Mouse (Mus musculus) forebrain, postnatal 0 days (tissue): Measurements from ENCODE around the gene Tnfsfm13. TPM values are rescaled to one million over a fixed set of nuclear protein-coding genes. Genes with fewer than 3 reads are reported as not detected.

Source experiments
- ATAC-seq: fragments of 200-750 bp; cut with Nextera tagmentation; 2 replicates; pipeline ENCODE4 v1.8.0; 2017; ENCODE audit warnings: mild to moderate bottlenecking, moderate library complexity
- DNase-seq: peaks from one replicate; pipeline ENCODE4 v3.0.0-alpha.2; 2015
- H3K27ac ChIP-seq: fragments of 300-500 bp; sonication (generic); 2 replicates; pipeline ENCODE4 v1.5.1; 2014; ENCODE audit warnings: low read depth, mild to moderate bottlenecking, antibody characterized with exemption, low read length, moderate library complexity, mixed read lengths
- H3K27me3 ChIP-seq: fragments of 300-500 bp; sonication (generic); 2 replicates; pipeline ENCODE4 v1.6.1; 2014; ENCODE audit warnings: mild to moderate bottlenecking, low read length, mixed read lengths; ENCODE audit not compliant: insufficient read depth
- H3K36me3 ChIP-seq: fragments of 300-500 bp; sonication (generic); 2 replicates; pipeline ENCODE4 v1.6.1; 2014; ENCODE audit warnings: mild to moderate bottlenecking, moderate library complexity; ENCODE audit not compliant: insufficient read depth
- H3K4me1 ChIP-seq: fragments of 300-500 bp; sonication (generic); 2 replicates; pipeline ENCODE4 v1.6.1; 2014; ENCODE audit warnings: antibody characterized with exemption; ENCODE audit not compliant: insufficient read depth
- H3K4me2 ChIP-seq: fragments of 300-500 bp; sonication (generic); 2 replicates; pipeline ENCODE4 v1.6.1; 2014; ENCODE audit warnings: low read depth, mild to moderate bottlenecking, moderate library complexity
- H3K4me3 ChIP-seq: fragments of 300-500 bp; sonication (generic); 2 replicates; pipeline ENCODE4 v1.5.1; 2014; ENCODE audit warnings: low read depth, low read length, mixed read lengths
- H3K9ac ChIP-seq: fragments of 300-500 bp; sonication (generic); 2 replicates; pipeline ENCODE4 v1.6.1; 2014; ENCODE audit warnings: mild to moderate bottlenecking
- H3K9me3 ChIP-seq: fragments of 300-500 bp; sonication (generic); 2 replicates; pipeline ENCODE4 v1.6.1; 2016; ENCODE audit warnings: low read length
- CTCF ChIP-seq: sonication (generic); IDR thresholded peaks from 2 replicates; pipeline ENCODE4 v1.5.1; 2016; ENCODE audit warnings: antibody characterized with exemption, control low read depth, low read depth
- WGBS: fragments of 180-500 bp; shearing (Covaris S2); extraction: QIAGEN DNeasy Blood & Tissue Kit; methylation state at CpG from one replicate; pipeline ENCODE4 v1.1.7; 2014; 5-methylcytosine and 5-hydroxymethylcytosine counted together
- polyA plus RNA-seq: library from polyadenylated mRNA; unstranded; fragments of >200 nt; fragmentation: Nextera tagmentation; extraction: Ambion mirVana; gene quantifications from 2 replicates; pipeline ENCODE4 v1.2.1, GENCODE M21; 2015
- total RNA-seq: library from RNA; depleted of rRNA; stranded (reverse); fragments of >200 nt; gene quantifications from 2 replicates; pipeline ENCODE4 v1.2.3, GENCODE M21; 2014

The Tnfsfm13 gene
- total and polyA plus RNA-seq, 2 experiments from 2014 or later, result 0.95 to 2.1 TPM

DNA sequence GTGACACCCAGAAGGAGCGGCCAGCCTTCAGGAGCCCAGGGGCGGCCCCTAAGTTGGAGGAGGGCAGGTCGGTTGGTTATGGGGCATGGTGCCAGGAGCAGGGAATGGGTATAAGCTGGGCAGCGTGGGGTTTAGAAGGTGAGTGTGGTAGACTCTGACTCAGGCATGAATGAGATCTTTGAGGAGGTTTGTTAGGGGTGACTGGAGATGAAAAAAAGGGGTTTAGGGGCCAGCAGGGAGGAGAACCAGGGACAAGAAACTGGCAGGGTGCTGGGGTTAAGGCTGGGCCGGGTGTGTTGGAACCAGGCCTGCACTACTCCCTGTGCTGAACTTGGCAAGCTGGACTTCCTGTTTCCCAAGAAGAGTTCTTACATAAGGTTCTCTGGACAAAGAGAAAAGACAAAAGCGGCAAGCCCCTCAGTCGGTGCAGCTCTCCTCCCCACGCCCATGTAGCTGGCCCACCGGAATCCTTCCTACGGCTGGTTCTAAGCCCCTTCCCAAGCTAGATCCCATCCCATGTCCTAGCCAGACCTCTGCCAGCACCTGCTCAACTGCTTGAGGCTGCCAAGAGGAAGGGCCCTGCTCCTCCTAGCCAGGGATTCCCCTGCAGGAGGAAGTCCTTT lies 10.3 kb downstream of the Tnfsfm13 start, which contains the start of gene Tnfsf13:
TSS of gene Tnfsf13 (minus strand) at position 259 of the 623 bp plus-strand sequence.
- no peak for TF ChIP-seq CTCF

DNA sequence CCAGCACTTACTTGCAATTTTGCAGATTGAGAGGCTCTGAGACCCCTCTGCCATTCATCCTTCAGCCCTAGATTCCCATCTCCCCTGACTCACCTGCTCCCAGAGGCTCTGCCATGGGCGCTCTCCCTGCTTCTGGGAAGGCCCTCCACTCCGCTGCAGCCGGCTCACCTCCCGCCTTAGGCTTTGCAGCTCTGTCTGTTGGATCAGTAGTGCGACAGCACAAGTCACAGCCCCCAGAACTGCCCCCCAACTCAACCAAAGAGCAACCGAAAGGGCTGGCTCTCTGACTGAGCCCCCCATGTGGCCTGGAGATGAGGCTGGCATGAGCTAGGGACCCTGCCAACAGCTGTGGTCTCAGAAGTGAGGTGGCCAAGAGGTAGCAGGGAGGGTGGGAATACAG lies 11.0 kb downstream of the Tnfsfm13 start:
- no peak overlapping the region for H3K9ac ChIP-seq
- WGBS, result 80% methylated on average over 6 of the region's 6 CpGs
- DNase-seq (no peak), ATAC-seq (no peak)
- no peak for TF ChIP-seq CTCF
- H3K27me3 ChIP-seq, result no peaks in the 10 kb centered on the region
- H3K4me2 ChIP-seq, result no peak overlapping the region
- peak overlapping the region; percentile 51; the same call in 1 of the 2 replicates for H3K27ac ChIP-seq
- no peaks in the 10 kb centered on the region for H3K36me3 ChIP-seq
- no peaks in the 10 kb centered on the region for H3K9me3 ChIP-seq
- H3K4me1 ChIP-seq, result peaks cover 14% of the 10 kb centered on the region
- no peak overlapping the region for H3K4me3 ChIP-seq

More for the DNA sequence above, 10.3 kb downstream of the Tnfsfm13 start, which contains the start of gene Tnfsf13:
- Histone ChIP-seq H3K9ac (no peak within 1 kb of the TSS), H3K27ac (peak within 1 kb of the TSS; percentile 51), H3K27me3 (no peaks in the 10 kb centered on the region), H3K36me3 (no peaks in the 10 kb centered on the region), H3K4me2 (no peak within 1 kb of the TSS), H3K4me1 (peaks cover 12% of the 10 kb centered on the region), H3K4me3 (no peak within 1 kb of the TSS), H3K9me3 (no peaks in the 10 kb centered on the region)
- DNase-seq (no peak), ATAC-seq (no peak)
- WGBS, result 36% methylated on average over 10 of the region's 10 CpGs

DNA sequence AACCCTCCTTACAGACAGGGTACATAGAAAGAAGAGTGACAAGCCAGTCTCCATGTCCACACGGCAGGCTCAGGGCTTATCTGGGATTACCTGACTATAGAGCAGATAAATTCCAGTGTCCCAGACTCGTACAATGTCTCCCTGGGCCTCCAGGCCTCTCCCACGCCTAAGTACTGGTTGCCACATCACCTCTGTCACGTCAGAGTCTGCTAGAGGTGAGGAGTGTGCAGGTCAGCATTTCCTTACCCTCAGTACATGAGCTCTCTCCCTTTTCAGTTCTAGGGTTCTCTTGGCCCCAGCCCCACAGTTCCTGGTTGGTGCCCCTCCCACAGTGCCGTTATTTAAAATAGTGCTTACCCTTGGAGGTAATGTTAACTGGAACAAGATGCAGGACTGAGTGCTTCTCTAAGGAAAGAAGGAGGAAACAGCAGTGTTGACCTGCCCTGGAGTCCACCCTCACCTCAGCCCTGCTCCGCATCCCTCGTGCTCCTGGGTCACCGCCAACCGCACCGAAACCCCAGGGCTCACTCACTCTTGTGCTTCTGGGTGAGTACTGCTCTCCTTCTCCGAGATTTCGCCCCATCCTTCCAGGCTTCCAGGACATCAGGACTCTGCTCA lies 11.7 kb downstream of the Tnfsfm13 start:
- H3K36me3 ChIP-seq, result no peaks in the 10 kb centered on the region
- H3K9me3 ChIP-seq, result no peaks in the 10 kb centered on the region
- DNase-seq (no peak), ATAC-seq (no peak)
- H3K27ac ChIP-seq, result no peak overlapping the region
- no peaks in the 10 kb centered on the region for H3K27me3 ChIP-seq
- WGBS, result 79% methylated on average over 12 of the region's 12 CpGs
- no peak overlapping the region for H3K9ac ChIP-seq
- H3K4me2 ChIP-seq, result no peak overlapping the region
- no peak overlapping the region for H3K4me3 ChIP-seq
- H3K4me1 ChIP-seq, result peaks cover 14% of the 10 kb centered on the region
- TF ChIP-seq CTCF, result no peak

DNA sequence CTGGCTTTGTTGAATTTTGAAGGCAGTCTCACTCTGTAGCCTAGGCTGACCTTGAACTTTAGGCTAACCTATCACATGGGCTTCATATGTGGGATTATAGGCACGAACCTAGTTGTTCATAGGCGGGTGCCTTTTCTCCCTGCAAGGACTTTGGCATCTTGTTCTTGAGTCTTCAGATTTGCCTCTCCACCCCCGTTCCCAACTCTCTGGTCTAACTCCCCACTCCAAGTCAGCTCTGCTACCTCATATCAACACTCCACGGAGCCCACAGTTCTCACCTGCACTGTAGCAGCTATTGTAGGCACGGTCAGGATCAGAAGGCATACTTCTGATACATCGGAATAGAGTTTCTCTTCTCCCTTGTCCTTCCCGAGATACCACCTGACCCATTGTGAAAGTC lies 12.3 kb downstream of the Tnfsfm13 start:
- H3K4me1 ChIP-seq, result peaks cover 14% of the 10 kb centered on the region
- 77% methylated on average over 7 of the region's 7 CpGs for WGBS

DNA sequence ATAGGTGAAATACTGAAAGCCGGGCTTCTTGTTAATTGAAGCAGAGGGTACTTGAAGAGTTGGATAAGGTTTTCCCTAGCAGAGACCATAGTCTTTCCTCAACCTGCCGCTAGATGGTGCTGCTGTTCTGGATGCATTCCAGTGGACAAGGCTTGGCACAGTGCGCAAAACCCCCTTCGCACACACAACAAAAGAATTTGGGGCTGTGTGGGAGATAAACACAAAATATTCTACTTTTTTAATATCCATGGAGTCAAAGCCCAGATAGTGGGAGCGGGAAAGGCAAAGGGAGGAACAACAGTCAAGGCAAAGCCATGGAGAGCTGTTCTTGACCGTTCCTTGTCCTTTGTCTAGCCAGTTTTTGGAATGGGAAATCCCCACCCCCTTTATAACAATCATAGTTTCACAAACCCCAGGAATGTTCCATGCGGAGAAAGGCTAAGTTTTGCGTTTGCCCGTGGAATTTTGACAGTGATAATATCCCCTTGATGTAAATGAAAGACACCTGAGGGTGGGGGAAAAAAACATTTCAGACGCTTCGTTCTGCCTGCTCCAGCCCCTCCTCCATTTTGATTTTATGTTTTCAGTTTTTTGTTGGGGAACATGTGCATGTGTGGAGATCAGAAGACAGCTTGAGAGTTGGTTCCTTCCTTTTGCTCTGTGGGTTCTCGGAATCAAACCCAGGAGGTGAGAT lies 12.9 kb downstream of the Tnfsfm13 start:
- peak overlapping the region; percentile 82 for H3K4me2 ChIP-seq
- TF ChIP-seq CTCF, result peak; percentile 96
- H3K27ac ChIP-seq, result peak overlapping the region; percentile 84
- H3K9ac ChIP-seq, result 0 out of 2 replicates have a peak overlapping the region, but pooled peaks have one; percentile 43
- WGBS, result 8% methylated on average over 12 of the region's 12 CpGs
- H3K27me3 ChIP-seq, result no peaks in the 10 kb centered on the region
- DNase-seq, result peak; percentile 96
- peaks cover 9% of the 10 kb centered on the region; the same call in 1 of the 2 replicates for H3K36me3 ChIP-seq
- peak; percentile 30 for ATAC-seq
- H3K9me3 ChIP-seq, result no peaks in the 10 kb centered on the region
- peak overlapping the region; percentile 74 for H3K4me3 ChIP-seq
- H3K4me1 ChIP-seq, result peaks cover 14% of the 10 kb centered on the region

More for the DNA sequence above, 12.3 kb downstream of the Tnfsfm13 start:
- no peaks in the 10 kb centered on the region for H3K9me3 ChIP-seq
- no peak overlapping the region for H3K4me3 ChIP-seq
- DNase-seq (no peak), ATAC-seq (no peak)
- no peak for TF ChIP-seq CTCF
- no peaks in the 10 kb centered on the region for H3K27me3 ChIP-seq
- H3K4me2 ChIP-seq, result no peak overlapping the region
- H3K27ac ChIP-seq, result peak overlapping the region; percentile 84
- H3K36me3 ChIP-seq, result peaks cover 3% of the 10 kb centered on the region; the same call in 1 of the 2 replicates
- H3K9ac ChIP-seq, result no peak overlapping the region

DNA sequence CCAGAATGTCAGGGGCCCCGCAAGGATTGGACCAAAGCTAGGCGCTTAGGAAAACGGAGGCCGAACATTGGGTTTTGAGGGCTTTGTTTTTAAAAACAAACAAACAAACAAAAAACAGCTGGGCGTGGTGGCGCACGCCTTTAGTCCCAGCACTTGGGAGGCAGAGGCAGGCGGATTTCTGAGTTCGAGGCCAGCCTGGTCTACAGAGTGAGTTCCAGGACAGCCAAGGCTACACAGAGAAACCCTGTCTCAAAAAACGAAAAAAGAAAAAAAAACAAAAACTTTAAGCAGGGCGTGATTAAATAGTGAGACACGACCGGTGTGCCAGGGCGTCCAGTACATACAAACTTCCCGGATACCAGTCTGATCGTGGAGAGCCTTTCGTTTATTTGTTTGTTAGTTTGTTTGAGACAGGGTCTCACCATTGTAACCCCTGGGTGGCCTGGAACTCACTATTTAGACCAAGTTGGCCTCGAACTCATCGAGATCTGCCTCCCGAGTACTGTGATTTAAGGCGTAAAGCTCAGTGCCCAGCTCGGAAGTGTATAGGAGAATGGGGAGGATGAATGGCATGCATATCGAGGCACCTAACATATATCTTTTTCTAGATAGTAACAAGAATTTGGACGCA lies 13.6 kb downstream of the Tnfsfm13 start:
- WGBS, result 24% methylated on average over 24 of the region's 24 CpGs
- no peak for TF ChIP-seq CTCF
- ATAC-seq, result no peak

More for the DNA sequence above, 13.6 kb downstream of the Tnfsfm13 start:
- peaks cover 14% of the 10 kb centered on the region for H3K36me3 ChIP-seq
- H3K4me2 ChIP-seq, result peak overlapping the region; percentile 82
- DNase-seq, result no peak
- no peaks in the 10 kb centered on the region for H3K27me3 ChIP-seq
- no peaks in the 10 kb centered on the region for H3K9me3 ChIP-seq
- peak overlapping the region; percentile 74 for H3K4me3 ChIP-seq
- peaks cover 14% of the 10 kb centered on the region for H3K4me1 ChIP-seq
- peak overlapping the region; percentile 84 for H3K27ac ChIP-seq
- H3K9ac ChIP-seq, result peak overlapping the region; percentile 69
